Mouse (Mus musculus): ENCODE measurements around the gene Pkp4. TPM values are rescaled to one million over a fixed set of nuclear protein-coding genes. Genes with fewer than 3 reads are reported as not detected.

The Pkp4 gene
- polyA plus RNA-seq, 1 experiment = 203 TPM

GRCm38 (mm10) chr2:59299831-59300230, 139.2 kb downstream of the Pkp4 start:
- TF ChIP-seq POLR2A (IDR thresholded peaks at IDR 0.05; ENCODE audit: borderline replicate concordance, insufficient read depth, low read length) (no peak), CTCF (IDR thresholded peaks at IDR 0.05; ENCODE audit: borderline replicate concordance, insufficient read depth, low read depth, low read length) (no peak)
- Histone ChIP-seq H3K27ac (ENCODE audit: insufficient read depth, low read length) (no peak overlapping the region), H3K4me3 (replicated peaks; ENCODE audit: insufficient read depth, low read depth, low read length) (no peak overlapping the region), H3K4me1 (ENCODE audit: control insufficient read depth, insufficient read depth, low read length) (peaks cover 3% of the 10 kb centered on the region; the same call in 1 of the 2 replicates), H3K27me3 (ENCODE audit: control insufficient read depth, insufficient read depth, low read length) (no peaks in the 10 kb centered on the region)
- no peak for DNase-seq
- WGBS = 87% methylated on average over 3 of the region's 3 CpGs

GRCm38 (mm10) chr2:59301671-59302070, 141.0 kb downstream of the Pkp4 start:
- 22% methylated on average over 12 of the region's 12 CpGs for WGBS
- peaks cover 3% of the 10 kb centered on the region; the same call in 1 of the 2 replicates for H3K4me1 ChIP-seq (ENCODE audit: control insufficient read depth, insufficient read depth, low read length)
- DNase-seq = peak in 1 of 2 experiments; percentile 13
- H3K4me3 ChIP-seq (replicated peaks; ENCODE audit: insufficient read depth, low read depth, low read length) = no peak overlapping the region
- H3K27ac ChIP-seq (ENCODE audit: insufficient read depth, low read length) = no peak overlapping the region
- TF ChIP-seq POLR2A (IDR thresholded peaks at IDR 0.05; ENCODE audit: borderline replicate concordance, insufficient read depth, low read length) (no peak), CTCF (IDR thresholded peaks at IDR 0.05; ENCODE audit: borderline replicate concordance, insufficient read depth, low read depth, low read length) (no peak)
- no peaks in the 10 kb centered on the region for H3K27me3 ChIP-seq (ENCODE audit: control insufficient read depth, insufficient read depth, low read length)

GRCm38 (mm10) chr2:59302430-59302829, 141.8 kb downstream of the Pkp4 start:
- no peak for TF ChIP-seq POLR2A (IDR thresholded peaks at IDR 0.05; ENCODE audit: borderline replicate concordance, insufficient read depth, low read length)
- TF ChIP-seq CTCF (IDR thresholded peaks at IDR 0.05; ENCODE audit: borderline replicate concordance, insufficient read depth, low read depth, low read length) = no peak
- WGBS = 54% methylated on average over 6 of the region's 6 CpGs
- DNase-seq = peak in 1 of 2 experiments; percentile 11
- no peaks in the 10 kb centered on the region for H3K27me3 ChIP-seq (ENCODE audit: control insufficient read depth, insufficient read depth, low read length)
- H3K4me3 ChIP-seq (replicated peaks; ENCODE audit: insufficient read depth, low read depth, low read length) = no peak overlapping the region
- no peak overlapping the region for H3K27ac ChIP-seq (ENCODE audit: insufficient read depth, low read length)
- H3K4me1 ChIP-seq (ENCODE audit: control insufficient read depth, insufficient read depth, low read length) = no peaks in the 10 kb centered on the region; the same call in 1 of the 2 replicates

GRCm38 (mm10) chr2:59303530-59304063, 142.9 kb downstream of the Pkp4 start:
- 90% methylated on average over 12 of the region's 12 CpGs for WGBS
- TF ChIP-seq CTCF (IDR thresholded peaks at IDR 0.05; ENCODE audit: borderline replicate concordance, insufficient read depth, low read depth, low read length) (no peak), POLR2A (IDR thresholded peaks at IDR 0.05; ENCODE audit: borderline replicate concordance, insufficient read depth, low read length) (no peak)

DNA sequence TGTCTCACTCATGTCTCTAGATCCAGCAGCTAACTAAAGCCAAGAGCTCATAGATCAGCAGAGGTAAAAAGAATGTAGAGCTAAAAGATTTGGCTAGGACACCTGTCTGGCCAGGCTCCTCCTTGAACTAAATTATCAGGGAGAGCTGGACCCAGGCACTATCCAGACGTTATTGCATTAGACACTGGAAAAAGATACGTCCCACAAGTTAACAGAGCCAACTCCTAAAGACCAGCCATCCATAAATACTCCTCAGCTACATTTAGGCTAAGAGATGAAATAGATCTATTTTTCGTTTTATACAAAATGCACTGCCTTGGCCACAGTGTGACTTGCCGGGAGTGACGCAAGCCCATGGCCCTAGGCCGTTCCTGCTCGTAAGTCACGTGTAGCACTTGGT, 146.7 kb downstream of the Pkp4 start:
- no peak for DNase-seq
- no peaks in the 10 kb centered on the region for H3K27me3 ChIP-seq (ENCODE audit: control insufficient read depth, insufficient read depth, low read length)
- WGBS = 88% methylated on average over 8 of the region's 8 CpGs
- H3K27ac ChIP-seq (ENCODE audit: insufficient read depth, low read length) = no peak overlapping the region
- TF ChIP-seq POLR2A (IDR thresholded peaks at IDR 0.05; ENCODE audit: borderline replicate concordance, insufficient read depth, low read length) (no peak), CTCF (IDR thresholded peaks at IDR 0.05; ENCODE audit: borderline replicate concordance, insufficient read depth, low read depth, low read length) (no peak)
- H3K4me3 ChIP-seq (replicated peaks; ENCODE audit: insufficient read depth, low read depth, low read length) = no peak overlapping the region
- no peaks in the 10 kb centered on the region; the same call in 1 of the 2 replicates for H3K4me1 ChIP-seq (ENCODE audit: control insufficient read depth, insufficient read depth, low read length)

More at GRCm38 (mm10) chr2:59303530-59304063, 142.9 kb downstream of the Pkp4 start:
- Histone ChIP-seq H3K27me3 (ENCODE audit: control insufficient read depth, insufficient read depth, low read length) (no peaks in the 10 kb centered on the region), H3K4me3 (replicated peaks; ENCODE audit: insufficient read depth, low read depth, low read length) (no peak overlapping the region), H3K27ac (ENCODE audit: insufficient read depth, low read length) (no peak overlapping the region), H3K4me1 (ENCODE audit: control insufficient read depth, insufficient read depth, low read length) (no peaks in the 10 kb centered on the region; the same call in 1 of the 2 replicates)
- no peak for DNase-seq

DNA sequence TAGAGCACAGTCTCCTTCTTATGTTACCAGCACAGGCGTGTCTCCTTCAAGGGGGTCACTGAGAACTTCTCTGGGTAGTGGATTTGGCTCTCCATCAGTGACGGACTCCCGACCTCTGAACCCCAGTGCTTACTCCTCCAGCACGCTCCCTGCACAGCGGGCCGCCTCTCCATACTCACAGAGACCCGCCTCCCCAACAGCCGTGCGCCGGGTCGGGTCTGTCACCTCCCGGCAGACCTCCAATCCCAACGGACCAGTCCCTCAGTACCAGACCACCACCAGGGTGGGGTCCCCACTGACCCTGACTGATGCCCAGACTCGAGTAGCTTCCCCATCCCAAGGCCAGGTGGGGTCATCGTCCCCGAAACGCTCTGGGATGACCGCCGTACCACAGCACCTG, 147.4 kb downstream of the Pkp4 start:
- Histone ChIP-seq H3K4me3 (replicated peaks; ENCODE audit: insufficient read depth, low read depth, low read length) (no peak overlapping the region), H3K27ac (ENCODE audit: insufficient read depth, low read length) (no peak overlapping the region), H3K27me3 (ENCODE audit: control insufficient read depth, insufficient read depth, low read length) (no peaks in the 10 kb centered on the region), H3K4me1 (ENCODE audit: control insufficient read depth, insufficient read depth, low read length) (no peaks in the 10 kb centered on the region)
- DNase-seq = no peak
- TF ChIP-seq POLR2A (IDR thresholded peaks at IDR 0.05; ENCODE audit: borderline replicate concordance, insufficient read depth, low read length) (no peak), CTCF (IDR thresholded peaks at IDR 0.05; ENCODE audit: borderline replicate concordance, insufficient read depth, low read depth, low read length) (no peak)
- 89% methylated on average over 19 of the region's 19 CpGs for WGBS

DNA sequence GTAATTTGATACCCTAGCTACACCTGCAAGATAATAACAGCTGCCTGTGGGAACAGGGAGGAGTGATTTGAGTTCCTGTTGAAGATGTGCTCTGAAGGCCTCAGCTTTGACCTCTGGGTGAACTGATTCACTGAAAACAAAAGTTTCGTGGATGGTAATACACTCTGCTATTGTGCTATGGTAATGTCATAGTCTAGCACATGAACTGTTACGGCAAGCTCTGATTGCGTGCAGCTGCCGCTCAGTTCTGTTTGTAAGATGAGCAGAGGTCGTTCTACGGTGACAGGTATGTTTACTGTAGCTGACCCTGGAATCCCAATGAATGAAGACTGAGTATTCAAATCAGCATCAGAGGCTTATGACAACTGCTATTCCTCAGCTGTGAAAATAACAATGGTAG, 152.6 kb downstream of the Pkp4 start:
- WGBS = 82% methylated on average over 6 of the region's 6 CpGs
- H3K27ac ChIP-seq (ENCODE audit: insufficient read depth, low read length) = no peak overlapping the region

GRCm38 (mm10) chr2:59318631-59319030, 158.0 kb downstream of the Pkp4 start:
- DNase-seq = no peak
- H3K4me3 ChIP-seq (replicated peaks; ENCODE audit: insufficient read depth, low read depth, low read length) = no peak overlapping the region
- H3K27ac ChIP-seq (ENCODE audit: insufficient read depth, low read length) = no peak overlapping the region
- no peaks in the 10 kb centered on the region for H3K27me3 ChIP-seq (ENCODE audit: control insufficient read depth, insufficient read depth, low read length)
- no peaks in the 10 kb centered on the region for H3K4me1 ChIP-seq (ENCODE audit: control insufficient read depth, insufficient read depth, low read length)
- no peak for TF ChIP-seq POLR2A (IDR thresholded peaks at IDR 0.05; ENCODE audit: borderline replicate concordance, insufficient read depth, low read length)
- no peak for TF ChIP-seq CTCF (IDR thresholded peaks at IDR 0.05; ENCODE audit: borderline replicate concordance, insufficient read depth, low read depth, low read length)
- WGBS = 89% methylated on average over 1 of the region's 1 CpGs

More for the DNA sequence above, 152.6 kb downstream of the Pkp4 start:
- no peaks in the 10 kb centered on the region for H3K4me1 ChIP-seq (ENCODE audit: control insufficient read depth, insufficient read depth, low read length)
- TF ChIP-seq POLR2A (IDR thresholded peaks at IDR 0.05; ENCODE audit: borderline replicate concordance, insufficient read depth, low read length) (no peak), CTCF (IDR thresholded peaks at IDR 0.05; ENCODE audit: borderline replicate concordance, insufficient read depth, low read depth, low read length) (no peak)
- DNase-seq = no peak
- H3K27me3 ChIP-seq (ENCODE audit: control insufficient read depth, insufficient read depth, low read length) = no peaks in the 10 kb centered on the region
- H3K4me3 ChIP-seq (replicated peaks; ENCODE audit: insufficient read depth, low read depth, low read length) = no peak overlapping the region
